Mouse (Mus musculus): ENCODE results near the gene Il11. TPM values are rescaled to one million over a fixed set of nuclear protein-coding genes. Genes with fewer than 3 reads are reported as not detected.

Il11 gene
- polyA plus RNA-seq, 1 experiment from 2014 or later: 0.12 TPM

DNA sequence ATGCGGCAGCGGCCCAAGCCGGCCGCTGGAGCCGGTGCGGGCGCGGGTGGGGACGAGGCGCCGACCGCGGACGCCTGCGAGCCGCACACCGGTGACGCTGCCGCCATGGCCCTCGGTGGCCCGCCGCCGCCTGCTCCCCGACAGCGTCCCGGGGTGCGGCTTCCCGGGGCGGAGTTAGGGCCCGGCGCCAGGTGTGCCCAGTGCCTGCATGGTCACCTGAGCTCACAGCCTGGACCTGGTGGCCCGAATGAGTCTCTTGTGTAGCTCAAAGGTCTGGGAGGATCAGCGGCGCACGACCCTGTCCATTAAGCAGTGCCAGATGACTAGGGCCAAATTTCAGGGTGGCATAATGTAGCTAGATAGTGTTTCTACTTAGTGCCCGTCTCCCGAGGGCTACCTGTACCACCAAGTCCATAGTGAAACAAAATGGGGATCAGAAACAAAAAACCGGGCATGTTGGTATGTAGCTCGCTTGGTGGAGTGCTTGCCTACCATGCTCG is 6.8 kb upstream of the Il11 start, which contains the start of gene Tmem238:
Gene Tmem238 (minus strand): TSS at position 221 of the 500 bp plus-strand sequence.
- WGBS: 7% methylated on average over 40 of the region's 40 CpGs
- Histone ChIP-seq H3K4me2 (replicated peaks; ENCODE audit: low read depth) (peak within 1 kb of the TSS; percentile 78), H3K27me3 (replicated peaks; ENCODE audit: control insufficient read depth, insufficient read depth, low read length) (no peaks in the 10 kb centered on the region), H3K4me1 (replicated peaks; ENCODE audit: control insufficient read depth, insufficient read depth, low read length) (no peaks in the 10 kb centered on the region), H3K36me3 (ENCODE audit: control insufficient read depth, insufficient read depth) (peaks cover 10% of the 10 kb centered on the region; the same call in 1 of the 2 replicates), H3K9me3 (ENCODE audit: control insufficient read depth) (no peaks in the 10 kb centered on the region), H3K4me3 (ENCODE audit: low read depth, low read length) (peak within 1 kb of the TSS; percentile 66), H3K27ac (ENCODE audit: low read depth, low read length) (peak within 1 kb of the TSS; percentile 94), H3K9ac (ENCODE audit: low read depth, low read length) (peak within 1 kb of the TSS; percentile 86)
- peak; percentile 74 for ATAC-seq
- no peak for TF ChIP-seq CTCF (IDR thresholded peaks at IDR 0.05; ENCODE audit: low read depth)

DNA sequence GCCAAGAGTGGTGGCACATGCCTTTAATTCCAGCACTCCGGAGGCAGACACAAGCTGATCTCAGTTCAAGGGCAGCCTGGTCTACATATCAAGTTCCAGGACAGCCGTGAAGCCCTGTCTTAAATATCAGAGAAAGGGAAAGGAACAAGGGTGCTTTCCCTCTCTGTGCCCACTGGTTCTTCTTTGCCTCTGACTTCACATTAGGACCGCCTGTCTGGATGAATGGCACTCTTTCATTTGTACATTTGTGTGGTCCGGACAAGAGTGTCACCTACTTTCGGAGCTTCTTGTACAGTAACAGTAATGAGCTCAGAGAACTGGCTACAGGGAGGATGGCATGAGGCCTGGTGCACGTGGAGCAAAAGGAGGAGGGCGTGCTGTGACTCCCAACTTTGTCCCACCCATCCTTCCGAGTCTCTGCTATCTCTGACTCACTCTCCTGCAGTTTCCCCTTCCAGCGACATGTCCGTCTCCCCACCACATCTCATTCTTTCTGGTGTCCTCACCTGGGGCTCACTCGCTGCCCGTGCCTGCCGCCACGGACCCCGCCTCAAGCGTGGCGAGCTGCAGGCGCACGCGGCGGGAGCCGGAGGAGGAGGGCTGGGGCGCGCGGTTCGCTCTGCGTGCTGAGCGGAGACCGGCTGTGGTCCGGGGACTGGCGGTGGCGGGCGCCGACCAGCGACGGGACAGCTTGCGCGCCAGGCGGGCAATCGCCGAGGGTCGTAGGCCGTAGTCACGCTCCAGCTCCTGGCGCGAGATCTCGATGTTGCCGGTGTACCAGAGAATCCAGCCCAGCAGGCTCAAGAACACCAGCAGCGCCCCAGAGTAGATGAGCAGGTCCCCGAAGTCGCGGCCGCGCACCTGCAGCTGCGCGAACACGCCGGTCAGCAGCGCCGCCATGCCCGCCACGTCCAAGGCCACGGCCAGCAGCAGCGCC is 6.1 kb upstream of the Il11 start:
- no peaks in the 10 kb centered on the region for H3K9me3 ChIP-seq (ENCODE audit: control insufficient read depth)
- H3K9ac ChIP-seq (ENCODE audit: low read depth, low read length): peak overlapping the region; percentile 86
- peaks cover 8% of the 10 kb centered on the region; the same call in 1 of the 2 replicates for H3K36me3 ChIP-seq (ENCODE audit: control insufficient read depth, insufficient read depth)
- no peaks in the 10 kb centered on the region for H3K27me3 ChIP-seq (replicated peaks; ENCODE audit: control insufficient read depth, insufficient read depth, low read length)
- peak overlapping the region; percentile 66 for H3K4me3 ChIP-seq (ENCODE audit: low read depth, low read length)
- H3K4me1 ChIP-seq (replicated peaks; ENCODE audit: control insufficient read depth, insufficient read depth, low read length): no peaks in the 10 kb centered on the region
- H3K27ac ChIP-seq (ENCODE audit: low read depth, low read length): peak overlapping the region; percentile 94
- H3K4me2 ChIP-seq (replicated peaks; ENCODE audit: low read depth): peak overlapping the region; percentile 78
- 2% methylated on average over 63 of the region's 64 CpGs for WGBS
- peak; percentile 17 for ATAC-seq
- peak; percentile 64 for TF ChIP-seq CTCF (IDR thresholded peaks at IDR 0.05; ENCODE audit: low read depth)

DNA sequence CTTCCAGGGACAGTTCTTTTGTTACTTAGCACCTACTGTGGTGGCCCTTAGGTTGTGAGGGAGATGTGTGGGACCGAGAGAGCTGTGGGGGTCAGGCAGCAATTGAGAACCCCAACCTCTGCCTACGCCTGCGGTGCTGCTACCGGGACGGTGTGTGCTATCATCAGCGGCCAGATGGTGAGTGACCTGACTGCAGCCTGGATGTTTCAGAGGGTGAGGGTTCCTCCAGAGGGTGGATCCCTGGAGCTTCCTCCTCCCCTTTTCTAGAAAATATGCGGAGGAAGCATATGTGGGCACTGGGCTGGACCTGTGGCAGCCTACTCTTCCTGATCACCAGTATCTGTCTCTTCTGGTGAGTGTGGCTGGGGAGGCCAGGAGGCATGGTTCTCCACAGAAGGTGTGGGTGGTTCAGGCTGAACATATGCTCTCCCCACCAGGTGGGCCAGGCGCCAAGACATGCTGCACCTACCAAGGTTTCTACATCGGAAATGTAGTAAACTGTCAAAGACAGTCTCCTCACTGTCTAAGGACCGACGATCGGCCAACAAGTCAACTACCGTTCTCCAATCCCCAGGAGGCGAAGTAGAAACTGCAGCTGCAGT is 1.1 kb upstream of the Il11 start:
- Histone ChIP-seq H3K27me3 (replicated peaks; ENCODE audit: control insufficient read depth, insufficient read depth, low read length) (0 out of 2 replicates have a peak, but pooled peaks cover 4% of the 10 kb centered on the region), H3K9ac (ENCODE audit: low read depth, low read length) (no peak overlapping the region), H3K27ac (ENCODE audit: low read depth, low read length) (no peak overlapping the region), H3K4me2 (replicated peaks; ENCODE audit: low read depth) (no peak overlapping the region), H3K4me3 (ENCODE audit: low read depth, low read length) (no peak overlapping the region), H3K36me3 (ENCODE audit: control insufficient read depth, insufficient read depth) (peaks cover 8% of the 10 kb centered on the region; the same call in 1 of the 2 replicates), H3K9me3 (ENCODE audit: control insufficient read depth) (no peaks in the 10 kb centered on the region), H3K4me1 (replicated peaks; ENCODE audit: control insufficient read depth, insufficient read depth, low read length) (no peaks in the 10 kb centered on the region)
- ATAC-seq: no peak
- WGBS: 80% methylated on average over 14 of the region's 14 CpGs
- no peak for TF ChIP-seq CTCF (IDR thresholded peaks at IDR 0.05; ENCODE audit: low read depth)

DNA sequence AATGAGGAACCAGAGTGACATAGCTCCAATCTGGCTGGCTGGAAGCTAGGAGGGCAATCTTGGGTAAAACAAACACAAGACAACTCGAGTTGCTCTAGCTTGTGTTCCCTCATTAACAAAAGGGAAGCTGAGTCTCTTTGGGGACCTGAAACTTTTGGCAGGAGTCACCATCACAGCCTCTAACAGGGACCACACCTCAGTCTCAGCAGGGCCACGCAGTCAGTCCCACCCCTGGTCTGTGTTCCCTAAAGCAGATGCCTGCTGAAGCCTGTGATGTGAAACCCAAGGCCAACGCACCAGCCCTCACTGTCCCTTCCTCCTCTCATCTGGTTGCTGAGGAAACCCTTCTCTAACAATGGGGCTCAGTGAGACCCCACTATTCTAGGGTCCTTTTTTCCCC is 529 bp downstream of the Il11 start:
- ATAC-seq: no peak
- no peak overlapping the region for H3K9ac ChIP-seq (ENCODE audit: low read depth, low read length)
- no peak for TF ChIP-seq CTCF (IDR thresholded peaks at IDR 0.05; ENCODE audit: low read depth)
- peaks cover 8% of the 10 kb centered on the region; the same call in 1 of the 2 replicates for H3K36me3 ChIP-seq (ENCODE audit: control insufficient read depth, insufficient read depth)
- H3K9me3 ChIP-seq (ENCODE audit: control insufficient read depth): no peaks in the 10 kb centered on the region
- 46% methylated on average over 3 of the region's 3 CpGs for WGBS
- no peak overlapping the region for H3K4me3 ChIP-seq (ENCODE audit: low read depth, low read length)
- no peak overlapping the region for H3K4me2 ChIP-seq (replicated peaks; ENCODE audit: low read depth)
- no peak overlapping the region for H3K27ac ChIP-seq (ENCODE audit: low read depth, low read length)
- H3K27me3 ChIP-seq (replicated peaks; ENCODE audit: control insufficient read depth, insufficient read depth, low read length): peaks cover 20% of the 10 kb centered on the region
- H3K4me1 ChIP-seq (replicated peaks; ENCODE audit: control insufficient read depth, insufficient read depth, low read length): no peaks in the 10 kb centered on the region

DNA sequence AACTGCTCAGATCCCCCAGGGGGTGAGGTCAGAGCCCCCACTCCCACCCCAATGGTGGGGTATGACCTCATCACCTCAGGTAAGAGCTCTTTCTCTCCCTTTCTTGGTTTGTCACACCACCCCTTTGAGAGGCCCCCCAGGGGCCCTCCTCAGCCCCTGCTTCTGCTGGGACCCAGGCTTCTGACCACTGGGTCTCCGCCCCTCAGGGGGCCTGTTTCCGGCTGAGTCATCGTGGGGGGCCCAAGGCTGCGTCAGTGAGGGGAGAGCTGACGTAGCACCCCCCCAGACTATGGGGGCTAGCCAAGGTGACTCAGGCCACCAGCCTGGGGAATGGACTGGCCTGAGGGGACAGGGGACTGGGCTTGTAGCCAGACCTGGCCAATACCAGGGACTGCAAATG is 2.7 kb downstream of the Il11 start:
- H3K4me2 ChIP-seq (replicated peaks; ENCODE audit: low read depth): no peak overlapping the region
- peaks cover 7% of the 10 kb centered on the region; the same call in 1 of the 2 replicates for H3K36me3 ChIP-seq (ENCODE audit: control insufficient read depth, insufficient read depth)
- H3K4me1 ChIP-seq (replicated peaks; ENCODE audit: control insufficient read depth, insufficient read depth, low read length): no peaks in the 10 kb centered on the region
- no peak overlapping the region for H3K27ac ChIP-seq (ENCODE audit: low read depth, low read length)
- 28% methylated on average over 5 of the region's 5 CpGs for WGBS
- peaks cover 37% of the 10 kb centered on the region for H3K27me3 ChIP-seq (replicated peaks; ENCODE audit: control insufficient read depth, insufficient read depth, low read length)
- H3K4me3 ChIP-seq (ENCODE audit: low read depth, low read length): no peak overlapping the region
- no peaks in the 10 kb centered on the region for H3K9me3 ChIP-seq (ENCODE audit: control insufficient read depth)
- H3K9ac ChIP-seq (ENCODE audit: low read depth, low read length): no peak overlapping the region
- ATAC-seq: no peak
- TF ChIP-seq CTCF (IDR thresholded peaks at IDR 0.05; ENCODE audit: low read depth): no peak

All from intestine, postnatal 0 days (tissue).